Mouse (Mus musculus) liver (tissue): Measurements from ENCODE around the gene Retreg1.

Source experiments
- DNase-seq: peaks from one replicate; pipeline ENCODE4 v3.0.0-alpha.2; 2020; ENCODE audit warnings: mixed read lengths

Retreg1 gene

DNA sequence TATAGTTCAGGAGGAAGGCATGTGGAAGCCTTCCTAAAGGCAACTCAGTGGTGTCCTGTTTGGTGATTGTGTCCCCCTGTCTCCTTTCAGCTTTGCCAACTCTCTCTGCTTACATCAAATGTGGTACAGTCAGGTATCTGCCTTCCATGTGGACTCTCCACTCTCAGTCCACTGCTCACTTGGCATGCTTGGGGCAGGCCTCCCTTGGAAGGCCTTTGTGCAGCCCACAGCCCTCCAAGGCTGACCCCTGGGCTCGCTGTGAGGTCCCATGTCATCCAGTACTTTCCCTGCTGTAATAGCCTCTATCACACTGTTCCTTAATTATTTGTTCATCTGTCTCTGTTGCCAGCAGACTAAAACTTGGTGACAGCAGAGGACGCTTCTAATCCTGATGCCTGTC lies 79.0 kb downstream of the Retreg1 start:
- DNase-seq = no peak

DNA sequence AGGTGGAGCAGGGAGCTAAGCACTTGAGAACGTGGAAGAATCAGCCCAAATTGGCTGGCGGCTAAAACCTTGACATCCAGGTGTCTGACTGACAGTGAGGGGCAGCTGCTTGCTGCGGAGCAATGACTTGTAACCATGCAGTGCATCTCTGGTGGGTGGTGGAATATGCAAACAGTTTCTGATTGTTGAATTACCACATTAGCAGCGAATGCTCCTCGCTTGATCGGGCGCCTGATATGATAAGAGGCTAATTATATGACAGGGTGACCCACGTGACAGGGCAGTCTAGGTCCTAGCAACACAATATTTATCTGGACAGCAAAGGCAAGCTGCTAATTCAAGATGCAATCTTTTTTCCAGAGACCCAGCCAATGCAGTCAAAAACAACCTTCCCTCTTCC lies 80.9 kb downstream of the Retreg1 start:
- no peak for DNase-seq

DNA sequence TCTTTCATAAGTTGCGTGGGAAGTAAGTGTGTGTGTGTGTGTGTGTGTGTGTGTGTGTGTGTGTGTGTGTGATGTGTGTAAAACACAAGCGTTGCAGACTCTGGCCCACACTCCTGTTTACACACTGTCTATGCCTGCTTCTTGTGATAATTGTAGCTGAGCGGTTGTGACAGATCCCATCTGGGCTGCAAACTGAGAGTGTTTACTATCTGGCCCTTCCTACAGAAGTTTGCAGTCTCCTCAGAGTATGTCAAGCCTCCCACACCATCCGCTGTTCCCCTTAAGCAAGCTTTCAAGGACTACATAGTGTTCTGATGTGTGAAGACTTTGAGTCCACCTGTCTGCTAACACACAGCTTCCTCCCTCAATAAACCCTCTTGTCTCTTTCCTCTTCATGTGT lies 83.2 kb downstream of the Retreg1 start:
- DNase-seq = no peak

DNA sequence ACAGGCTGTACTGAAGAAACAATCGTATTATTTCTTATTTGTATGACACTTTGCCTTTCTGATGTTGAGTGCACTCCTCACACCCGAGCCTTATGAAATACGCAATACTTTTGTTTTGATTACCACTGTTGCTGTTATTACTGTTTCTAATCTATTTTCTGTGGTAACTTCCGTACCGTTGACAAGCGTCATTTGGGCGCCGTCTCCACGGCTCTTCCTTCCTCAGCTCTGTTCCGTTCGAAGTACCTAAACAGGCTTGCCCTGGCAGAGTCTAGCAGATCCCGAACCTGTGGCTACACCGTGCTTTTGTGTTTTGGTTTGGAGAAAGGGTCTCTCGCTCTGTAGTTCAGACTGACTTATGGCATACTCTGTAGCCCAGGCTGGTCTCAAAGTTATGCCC lies 84.1 kb downstream of the Retreg1 start:
- no peak for DNase-seq

DNA sequence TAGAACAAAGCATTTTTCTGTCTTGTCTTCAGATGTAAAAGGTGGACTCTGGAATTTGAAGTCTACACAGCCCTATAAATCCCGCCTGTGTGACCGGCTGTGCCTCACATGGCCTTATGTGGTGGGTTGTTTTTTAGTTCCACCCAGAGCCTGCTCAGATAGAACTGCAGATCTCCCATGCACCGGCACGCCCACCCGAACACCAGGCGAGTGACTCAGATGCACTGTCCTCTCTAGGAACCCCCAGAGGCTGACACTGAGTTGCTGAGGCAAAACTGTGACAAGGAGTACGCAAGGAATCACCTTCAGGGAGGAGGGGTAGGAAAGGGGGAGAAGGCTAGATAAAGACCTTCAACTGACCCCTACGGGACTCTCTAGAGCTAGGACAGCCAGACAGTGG lies 85.0 kb downstream of the Retreg1 start:
- DNase-seq = no peak

DNA sequence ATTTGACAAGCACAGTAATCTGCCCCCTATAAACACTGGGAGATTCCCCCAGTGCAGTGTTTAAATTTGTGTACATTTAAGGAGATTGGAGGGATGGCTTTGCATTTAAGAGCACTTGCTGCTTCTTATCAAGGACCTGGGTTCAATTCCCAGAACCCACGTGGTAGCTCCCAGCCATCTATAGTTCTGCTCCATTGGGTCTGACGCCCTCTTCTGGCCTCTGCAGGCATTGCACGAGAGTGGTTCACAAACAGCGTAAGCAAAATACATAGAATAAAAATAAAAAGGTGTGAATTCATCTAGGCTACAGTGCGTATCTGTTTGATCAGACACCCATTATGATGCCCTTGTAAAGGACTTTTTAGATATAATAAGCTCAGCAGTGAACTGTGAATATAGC lies 85.9 kb downstream of the Retreg1 start:
- DNase-seq = no peak

DNA sequence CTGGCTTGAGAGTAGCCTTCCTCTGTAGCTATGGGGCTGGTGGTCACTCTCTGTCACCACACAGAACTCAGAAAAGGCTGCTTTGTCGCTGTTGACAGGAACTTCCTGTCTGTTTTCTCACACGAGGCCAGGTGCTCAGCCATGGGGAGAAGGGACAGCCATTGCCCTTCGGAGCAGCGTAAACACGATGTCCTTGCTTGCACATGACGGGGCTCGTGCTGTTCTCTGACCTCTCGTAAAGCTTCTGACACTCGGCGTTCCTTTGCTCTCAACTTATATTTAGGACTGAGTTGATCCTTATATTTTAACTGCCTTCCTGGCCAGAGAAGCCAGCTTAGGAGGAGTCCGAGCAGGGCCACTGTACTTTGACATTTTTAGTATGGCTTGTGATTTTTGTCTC lies 86.5 kb downstream of the Retreg1 start:
- DNase-seq = no peak

DNA sequence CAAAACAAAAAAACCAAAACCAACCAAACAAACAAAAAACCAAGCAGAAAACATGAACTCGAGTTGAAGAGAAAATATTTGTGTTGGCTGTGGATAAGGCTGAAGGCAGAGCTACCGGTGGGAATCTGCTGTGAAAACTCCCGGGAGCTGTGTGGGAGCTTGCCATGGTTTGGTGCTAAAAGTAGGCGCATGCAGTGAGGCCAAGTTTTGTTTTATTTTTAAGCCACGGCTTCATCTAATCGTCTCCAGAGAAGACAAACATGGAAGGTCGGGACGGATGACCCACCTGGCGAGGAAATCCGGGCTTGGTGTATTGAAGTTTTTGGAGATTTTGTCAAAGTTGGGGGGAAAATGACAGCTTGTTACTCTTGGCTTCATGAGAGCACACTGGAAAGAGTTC lies 87.0 kb downstream of the Retreg1 start:
- DNase-seq = no peak

DNA sequence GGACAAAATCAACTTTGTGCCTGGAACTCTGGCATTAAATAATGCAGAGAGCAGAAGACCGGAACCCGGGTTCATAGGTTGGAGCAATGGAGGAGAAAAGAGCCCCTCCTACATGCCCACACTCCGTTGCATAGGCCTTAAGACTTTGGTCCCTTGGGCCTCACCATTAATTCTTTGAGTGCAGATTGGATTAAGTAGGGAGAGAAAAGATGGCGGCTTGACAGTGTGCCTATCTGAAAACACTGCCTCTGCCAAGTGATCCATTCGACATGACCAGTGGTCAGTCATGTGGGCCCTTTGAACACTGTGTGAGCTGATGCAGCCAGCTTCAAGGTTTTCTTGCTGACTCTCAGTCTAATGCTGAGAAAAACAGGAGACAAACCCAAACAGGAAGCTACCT lies 87.7 kb downstream of the Retreg1 start:
- DNase-seq = no peak

DNA sequence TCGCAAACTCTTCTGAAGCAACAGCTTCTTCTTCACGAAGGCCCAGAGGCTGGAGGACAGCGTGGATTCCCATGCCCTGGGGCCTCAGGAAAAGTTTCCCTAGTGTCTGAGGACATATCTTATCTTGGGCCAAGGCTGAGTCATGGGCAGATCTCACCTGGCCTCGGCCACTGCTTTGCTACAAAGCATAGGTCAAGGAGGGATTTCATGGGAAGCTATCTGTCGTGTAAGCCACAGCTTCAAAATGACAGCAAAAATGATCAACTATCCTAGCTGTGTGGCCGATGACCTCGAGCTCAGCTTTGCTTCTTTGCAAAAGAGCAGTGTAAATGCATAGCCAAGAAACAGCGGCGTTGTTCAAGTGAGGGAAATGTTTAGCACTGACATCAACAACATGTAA lies 89.5 kb downstream of the Retreg1 start:
- DNase-seq = no peak

DNA sequence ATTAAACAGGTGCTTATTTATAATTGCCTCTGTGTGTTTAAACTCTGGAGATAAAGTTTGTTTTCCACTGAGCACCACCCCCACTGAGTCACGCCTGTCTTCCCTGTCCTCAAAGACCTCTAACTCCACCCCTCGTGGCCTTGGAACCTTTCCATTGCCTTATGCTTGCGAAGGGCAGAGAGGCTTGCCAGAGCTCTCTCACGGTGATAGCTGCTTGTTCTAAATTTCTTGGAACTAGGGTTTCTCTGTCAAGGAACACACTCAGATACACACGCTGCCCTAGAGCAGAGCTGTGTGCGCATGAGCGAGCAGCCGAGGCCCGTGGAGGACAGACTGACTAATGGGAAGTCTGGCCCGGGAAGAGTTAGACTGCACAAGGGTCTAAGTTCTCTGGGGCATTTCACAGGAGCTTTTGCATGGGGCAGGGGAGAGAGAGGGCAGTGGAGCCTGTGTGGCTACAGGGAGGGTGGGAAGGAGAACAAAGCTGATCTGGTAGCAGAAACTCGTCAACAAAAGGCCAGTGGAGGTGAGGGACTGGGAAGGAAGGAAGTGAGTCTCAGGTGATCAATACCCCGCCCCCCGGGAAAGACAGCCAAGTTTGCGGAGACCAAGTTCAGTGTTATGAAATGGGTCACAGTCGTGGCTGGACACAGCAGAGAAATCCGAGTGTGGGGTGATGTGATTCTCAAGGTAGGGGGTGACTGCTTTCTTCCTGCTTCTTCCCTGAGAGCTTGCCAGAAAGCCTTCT lies 90.1 kb downstream of the Retreg1 start:
- DNase-seq = no peak

DNA sequence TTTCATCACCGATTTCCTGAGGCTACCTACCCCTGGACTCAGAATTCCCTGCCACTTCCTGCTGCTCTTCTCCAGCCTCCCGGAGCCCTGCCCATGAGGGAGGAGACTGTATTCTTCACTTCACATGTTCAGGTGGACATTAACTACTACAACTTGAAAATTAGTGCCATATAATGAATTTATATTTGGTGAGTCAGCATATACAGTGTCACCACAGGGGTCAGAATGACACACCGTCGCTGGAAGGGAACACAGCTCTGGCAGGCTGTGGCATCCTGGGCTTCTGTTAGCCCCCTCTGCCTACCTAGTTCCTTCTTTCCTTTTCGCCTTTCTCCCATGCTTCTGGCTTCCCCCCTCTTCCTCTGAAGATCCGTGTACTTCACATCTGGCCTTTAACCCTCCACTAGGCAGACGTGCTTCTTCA lies 90.7 kb downstream of the Retreg1 start:
- no peak for DNase-seq

DNA sequence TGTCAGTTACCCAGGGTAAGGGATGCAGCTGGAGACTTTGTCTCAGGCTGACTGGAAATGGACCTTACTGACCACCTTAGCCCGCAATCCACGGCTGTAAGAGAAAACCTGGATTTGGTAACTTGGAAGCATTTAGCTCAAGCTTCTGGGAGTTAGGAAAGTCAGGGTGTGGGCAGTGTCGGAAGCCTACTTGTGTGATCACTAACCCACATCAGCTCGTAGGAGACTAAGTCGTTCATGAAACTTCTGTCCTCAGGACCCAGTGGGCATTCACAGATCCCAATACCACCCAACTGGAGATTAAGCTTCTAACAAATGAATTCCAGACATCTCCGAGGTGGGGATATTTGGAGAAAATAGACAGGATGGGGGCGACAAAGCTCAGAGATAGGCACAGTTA lies 91.4 kb downstream of the Retreg1 start:
- no peak for DNase-seq

DNA sequence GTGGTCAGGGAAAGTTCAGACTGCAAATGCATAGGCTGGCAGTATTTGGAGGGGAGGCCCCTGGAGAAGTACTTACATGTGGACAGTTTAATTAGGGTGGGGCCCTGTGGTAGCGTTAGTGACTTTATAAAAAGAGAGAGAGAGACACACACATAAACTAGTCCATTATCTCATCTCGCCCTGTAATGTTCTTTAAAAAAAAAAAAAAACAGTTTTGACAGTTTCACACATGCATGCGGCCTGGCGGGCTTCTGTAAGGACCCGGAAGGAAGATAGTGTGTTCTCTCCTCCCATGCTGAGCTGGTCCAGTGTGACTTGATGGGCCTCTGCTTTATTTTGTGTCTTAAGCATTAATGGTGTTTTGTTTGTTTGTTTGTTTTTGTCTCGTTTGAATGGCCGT lies 95.5 kb downstream of the Retreg1 start:
- DNase-seq = no peak

DNA sequence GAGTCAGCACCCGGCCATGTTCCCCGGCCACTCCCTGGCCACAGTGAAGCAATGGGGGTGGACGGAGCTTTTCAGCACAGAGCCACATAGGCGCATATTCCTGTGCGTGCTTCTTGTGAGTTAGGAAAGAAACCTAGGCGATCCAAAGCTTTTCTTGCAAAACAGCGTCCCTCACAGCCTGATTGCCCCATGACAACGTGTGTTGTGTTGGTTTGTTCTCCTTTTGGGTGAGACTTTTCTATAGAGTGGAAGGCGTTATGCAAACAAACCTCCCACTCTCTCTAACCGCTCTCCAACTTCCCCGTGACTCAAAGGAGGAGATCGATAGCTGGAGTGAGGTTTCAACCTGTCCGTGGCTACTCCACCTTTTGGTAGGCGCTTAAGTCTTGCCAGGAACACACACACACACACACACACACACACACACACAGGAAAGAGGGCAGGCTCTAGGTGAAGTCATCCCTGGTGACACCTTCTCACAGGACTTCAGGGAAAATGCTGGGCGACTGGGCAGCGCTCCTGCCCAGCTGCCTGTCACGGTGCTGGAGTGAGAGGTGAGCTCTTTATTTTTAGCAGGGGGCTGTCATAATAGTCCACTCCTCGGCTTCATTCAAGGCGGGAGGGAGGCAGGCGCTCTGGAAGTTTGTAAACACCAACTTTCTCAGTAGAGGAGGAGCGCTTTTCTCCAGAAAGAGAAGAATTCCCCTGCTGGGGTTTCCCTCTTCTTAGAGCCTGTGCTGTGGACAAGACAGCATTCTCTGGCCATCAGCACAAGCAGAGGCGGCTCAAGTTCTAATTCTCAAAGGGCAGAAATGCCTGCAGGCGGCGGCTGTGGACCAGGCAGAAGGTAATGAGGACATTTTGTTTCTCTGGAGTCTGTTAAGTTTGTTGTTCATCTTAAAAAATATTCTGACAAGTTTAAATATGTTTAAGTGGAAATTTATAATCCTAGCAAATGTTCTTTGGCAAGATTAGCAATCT lies 97.7 kb downstream of the Retreg1 start:
- no peak for DNase-seq

DNA sequence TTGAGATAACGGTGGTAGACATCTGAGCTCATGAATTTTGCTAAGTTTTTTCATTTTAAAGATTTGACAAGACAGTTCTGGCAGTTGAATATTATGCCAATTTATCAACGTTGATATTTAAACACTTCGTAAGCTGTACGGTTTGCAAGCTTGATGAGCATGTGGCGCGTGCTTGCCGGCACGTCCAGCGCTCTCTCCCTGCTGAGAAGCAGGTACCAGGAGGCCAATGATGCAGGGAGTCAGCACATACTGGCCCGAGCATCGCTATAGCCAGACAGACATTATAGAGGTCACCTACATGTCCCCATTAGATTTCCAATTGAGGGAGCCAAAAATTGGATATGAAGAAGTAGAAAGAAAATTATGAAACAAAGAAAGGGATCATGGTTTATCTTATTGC lies 98.5 kb downstream of the Retreg1 start:
- no peak for DNase-seq

DNA sequence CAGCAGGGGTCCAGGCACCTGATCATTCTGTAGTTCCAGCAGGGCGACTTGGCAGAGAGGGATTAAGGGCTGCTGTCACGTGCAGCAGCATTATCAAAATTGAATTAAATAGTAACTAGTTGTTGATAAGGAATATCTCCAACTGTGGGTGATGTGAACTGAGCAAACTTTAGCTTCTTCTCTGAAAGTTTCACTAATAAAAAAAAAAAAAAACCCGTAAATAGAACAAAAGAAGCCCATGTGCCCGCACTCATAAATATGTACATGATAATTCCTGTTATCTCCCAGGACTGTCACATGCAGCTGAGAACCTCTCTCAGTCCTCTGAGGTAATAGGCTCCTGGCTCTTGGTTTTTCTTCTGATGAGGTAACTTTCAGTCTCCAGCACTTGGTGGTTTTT lies 99.4 kb downstream of the Retreg1 start:
- DNase-seq = no peak

DNA sequence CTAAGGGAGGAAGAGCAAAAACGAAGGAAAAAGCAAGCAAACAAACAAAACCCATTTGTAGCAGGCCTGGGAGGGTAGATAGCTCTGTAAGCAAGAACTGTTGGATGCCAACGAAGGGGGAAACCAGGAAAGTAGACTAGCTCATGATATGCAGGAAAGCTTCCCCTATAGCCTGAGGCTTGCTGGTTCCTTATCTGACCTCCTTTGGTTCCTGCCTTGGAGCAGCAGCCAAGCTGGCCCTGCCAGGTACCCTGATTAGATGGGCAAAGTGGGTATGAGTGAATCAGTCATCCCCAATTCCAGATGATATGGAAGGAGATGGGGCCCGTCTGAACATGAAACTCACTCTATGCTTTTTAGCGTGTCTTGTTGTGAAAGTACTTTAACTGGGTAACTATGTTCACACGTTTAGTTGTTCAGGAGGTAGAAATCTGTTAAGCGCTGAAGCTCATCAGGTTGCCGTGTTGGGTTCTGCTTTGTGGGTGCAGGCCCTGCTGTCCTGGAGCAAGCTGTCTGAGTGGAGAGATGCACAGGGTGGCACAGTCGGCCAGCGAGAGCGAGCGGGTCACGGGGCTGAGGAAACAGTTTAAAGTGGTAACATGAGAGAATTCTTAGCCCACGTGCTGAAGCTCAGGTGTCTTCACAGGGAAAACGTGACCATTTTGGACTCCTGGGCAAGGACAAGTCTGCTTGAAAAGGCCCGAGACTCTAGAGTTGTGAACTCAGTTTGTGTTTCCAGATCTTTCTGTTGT lies 100.6 kb downstream of the Retreg1 start:
- no peak for DNase-seq

DNA sequence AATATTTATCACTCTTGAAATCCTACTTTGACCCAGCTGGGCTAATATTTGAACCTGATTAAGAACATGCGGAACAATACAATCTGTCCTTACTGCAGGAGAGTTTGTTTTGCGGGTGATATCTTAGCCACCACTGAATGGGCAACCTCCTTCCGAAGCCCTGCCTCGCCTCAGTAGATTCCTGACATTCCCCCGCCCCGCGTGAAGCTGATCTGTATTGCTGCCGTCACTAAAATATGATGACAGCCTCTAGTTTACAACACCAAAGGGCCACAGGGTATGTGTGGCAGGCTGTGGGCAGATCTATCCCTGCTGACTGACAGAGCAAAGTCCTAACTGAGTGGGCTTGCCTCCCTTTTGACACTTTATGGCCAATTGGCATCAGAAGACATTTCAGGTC lies 102.2 kb downstream of the Retreg1 start:
- DNase-seq = no peak

DNA sequence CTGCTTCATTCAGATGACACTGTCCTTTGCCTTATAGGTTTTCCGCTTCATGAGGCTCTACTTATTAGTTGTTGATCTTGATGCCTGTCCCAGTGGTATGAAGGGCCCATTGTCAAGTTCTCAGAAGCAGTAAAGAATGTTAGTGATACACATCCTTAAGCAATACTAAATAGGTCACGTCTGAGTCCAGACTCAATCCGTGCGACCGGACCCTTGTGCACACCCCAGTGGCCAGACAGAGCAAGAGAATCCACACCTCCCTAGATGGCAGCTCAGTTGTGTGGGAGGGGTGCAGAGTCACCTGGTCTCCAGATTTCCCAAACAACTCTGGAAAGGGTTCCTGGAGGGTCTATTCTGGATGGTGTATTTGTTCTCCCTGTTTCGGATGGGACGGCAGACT lies 103.5 kb downstream of the Retreg1 start:
- DNase-seq = no peak

DNA sequence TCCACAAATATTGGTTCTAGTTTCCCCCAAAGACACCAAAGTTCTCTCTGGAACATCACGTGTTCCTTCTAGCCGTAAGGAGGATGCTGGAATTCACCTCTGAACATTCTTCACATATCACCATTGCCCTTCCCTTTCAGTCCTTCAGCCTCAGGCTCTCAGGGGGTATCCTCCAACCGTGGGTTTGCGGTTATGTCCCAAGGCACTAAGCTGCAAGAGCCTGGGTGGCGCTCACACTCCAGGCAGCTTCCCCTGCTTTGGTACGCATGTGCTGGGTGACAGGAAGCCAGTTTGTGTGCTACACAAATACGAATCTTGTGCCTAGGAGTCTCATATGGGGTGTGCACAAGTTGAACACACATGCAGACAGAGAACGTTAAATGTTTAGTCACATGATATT lies 104.4 kb downstream of the Retreg1 start:
- DNase-seq = no peak

DNA sequence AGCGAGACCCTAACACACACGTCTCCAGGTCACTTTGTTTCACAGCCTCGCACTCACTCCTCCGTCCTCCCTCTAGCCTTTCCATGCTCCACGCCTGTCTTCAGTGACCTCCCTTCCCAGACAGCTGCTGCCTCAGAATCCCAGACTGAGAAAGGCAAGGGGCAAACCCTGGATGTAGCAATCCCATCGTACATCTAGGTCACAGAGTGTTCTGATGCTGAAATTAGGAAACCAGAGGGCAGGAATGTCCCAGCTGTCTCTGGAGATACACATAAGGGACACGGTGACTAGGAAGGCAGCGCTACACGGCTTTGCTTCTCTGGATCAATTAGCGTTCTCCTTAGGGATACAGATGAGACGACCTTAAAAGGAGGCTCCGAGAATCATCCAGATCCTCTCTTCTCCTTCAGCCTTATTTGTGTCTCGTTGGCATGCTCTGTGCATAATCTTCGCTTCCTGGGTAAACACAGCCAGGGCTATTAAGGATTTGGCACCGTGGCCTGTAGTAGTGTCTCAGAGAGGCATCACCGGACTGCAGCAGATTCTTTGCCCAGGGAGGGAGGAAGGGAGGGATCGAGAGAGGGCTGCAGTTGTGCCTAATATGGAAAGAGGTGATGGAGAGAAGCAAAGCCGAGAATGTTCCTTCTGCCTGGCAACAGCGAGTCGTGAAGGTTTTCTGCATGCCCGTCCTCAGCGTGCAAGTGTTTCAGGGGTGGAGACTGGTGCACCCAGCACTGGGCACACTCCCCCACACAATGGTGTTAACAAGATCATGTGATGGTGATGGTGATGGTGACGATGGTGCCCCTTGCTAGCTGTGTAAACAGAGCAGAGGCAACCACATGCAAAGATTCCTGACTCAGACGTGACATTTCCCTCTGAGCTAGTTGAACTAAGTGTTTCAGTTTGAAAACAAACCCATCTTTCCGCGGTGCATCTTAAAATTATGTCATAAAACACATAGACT lies 105.6 kb downstream of the Retreg1 start:
- no peak for DNase-seq
